Mouse (Mus musculus) cerebellum, adult 2 months (tissue): ENCODE data around the gene Suclg1.

ENCODE experiments used
- CTCF ChIP-seq: fragments of 200-500 bp; IDR thresholded peaks from 2 replicates; pipeline ENCODE4 v1.5.1; 2011; ENCODE audit warnings: low read depth, mild to moderate bottlenecking, control low read depth, low read length, moderate library complexity, borderline replicate concordance; ENCODE audit not compliant: insufficient read depth
- POLR2A ChIP-seq: fragments of 200-500 bp; IDR thresholded peaks from 2 replicates; pipeline ENCODE4 v1.6.1; 2011; ENCODE audit warnings: low read length, control low read depth, borderline replicate concordance; ENCODE audit not compliant: insufficient read depth

DNA sequence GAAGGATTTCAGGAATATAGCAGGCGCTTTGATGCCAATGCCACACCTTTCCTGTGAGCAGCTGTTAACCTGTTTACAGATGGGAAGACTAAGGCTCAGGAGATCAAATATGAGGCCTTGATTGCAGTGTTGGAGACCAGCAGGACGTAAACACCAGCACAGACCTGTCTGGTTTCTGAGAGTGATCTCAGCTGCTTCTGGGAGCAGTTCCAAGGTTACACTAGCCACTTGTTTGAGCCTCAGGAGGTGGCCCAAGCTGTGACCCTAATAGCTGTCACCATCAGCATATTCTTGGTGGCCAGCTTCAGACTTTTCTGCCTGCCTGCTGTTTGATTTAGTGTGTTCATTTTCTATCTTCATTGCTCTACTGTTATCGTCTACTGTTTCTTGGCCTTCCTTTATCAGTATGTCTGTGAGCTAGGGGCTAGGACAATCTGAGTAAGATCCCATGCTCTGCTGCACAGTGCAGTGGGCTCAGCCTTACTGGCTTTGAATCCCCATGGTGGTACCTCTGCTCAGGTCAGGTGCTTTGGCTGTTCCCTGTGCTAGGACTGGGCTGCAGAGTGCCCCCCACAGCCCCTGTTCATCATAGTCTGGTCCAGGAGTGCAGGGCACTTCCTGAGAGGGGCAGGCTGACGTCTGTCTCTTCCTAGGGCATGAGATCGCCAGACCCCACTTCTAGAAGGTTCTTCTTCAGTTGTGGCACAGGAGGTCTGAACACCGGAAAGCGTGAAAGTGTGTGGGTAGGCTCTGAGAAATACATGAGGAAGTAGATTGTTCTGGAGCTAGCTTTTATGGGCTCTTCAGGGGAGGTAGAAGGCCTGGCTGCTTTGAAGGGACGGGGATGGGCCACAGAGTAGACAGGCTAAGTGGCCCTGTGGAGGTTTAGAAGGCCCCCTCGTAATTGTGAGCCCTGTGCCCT, 6.4 kb downstream of the Suclg1 start:
- TF ChIP-seq POLR2A (no peak), CTCF (no peak)
